Mouse (Mus musculus) thymus, postnatal 25 days (tissue): ENCODE results near the gene Tmem199.
"Not testable (repeated sequence)": the region's sequence is repeated elsewhere in the genome, so short reads cannot be mapped to it uniquely, and the experiment has no call there.

Experiments
- DNase-seq: peaks from one replicate; pipeline ENCODE4 v3.0.0; 2022

Gene Tmem199

GRCm38 (mm10) chr11:78512025-78512957 is at the start of gene Tmem199, which contains the start of gene Poldip2:
Gene Tmem199, minus strand, starts transcription at chr11:78512172.
Gene Poldip2, plus strand, starts transcription at chr11:78512193.
- DNase-seq, result peak; percentile 90

GRCm38 (mm10) chr11:78560447-78560846 is 48.5 kb upstream of the Tmem199 start:
- DNase-seq, result peak; percentile 73

GRCm38 (mm10) chr11:78557241-78557640 is 45.3 kb upstream of the Tmem199 start:
- DNase-seq, result no peak

GRCm38 (mm10) chr11:78556070-78556469 is 44.1 kb upstream of the Tmem199 start:
- DNase-seq, result no peak

GRCm38 (mm10) chr11:78555623-78556022 is 43.7 kb upstream of the Tmem199 start:
- no peak for DNase-seq

GRCm38 (mm10) chr11:78551059-78551398 is 39.1 kb upstream of the Tmem199 start:
- no peak for DNase-seq

GRCm38 (mm10) chr11:78550168-78551058 is 38.4 kb upstream of the Tmem199 start, which contains the start of gene Tmem97:
Gene Tmem97, minus strand, starts transcription at chr11:78550777.
- DNase-seq, result peak; percentile 93

GRCm38 (mm10) chr11:78549491-78549987 is 37.6 kb upstream of the Tmem199 start:
- no peak for DNase-seq

- no peak for DNase-seq
These were observed 35.9 kb upstream of the Tmem199 start for GRCm38 (mm10) chr11:78547718-78548460.

GRCm38 (mm10) chr11:78545181-78545580 is 33.2 kb upstream of the Tmem199 start:
- DNase-seq, result no peak

- DNase-seq, result no peak
These were observed 32.6 kb upstream of the Tmem199 start for GRCm38 (mm10) chr11:78544449-78545111.

GRCm38 (mm10) chr11:78540358-78540757 is 28.4 kb upstream of the Tmem199 start:
- no peak for DNase-seq

GRCm38 (mm10) chr11:78536690-78537084 is 24.7 kb upstream of the Tmem199 start:
- no peak for DNase-seq

- peak; percentile 97 for DNase-seq
These were observed 24.2 kb upstream of the Tmem199 start, which contains the start of the genes Tnfaip1 and Ift20 for GRCm38 (mm10) chr11:78536080-78536689. Gene Tnfaip1, minus strand, starts transcription at chr11:78536332. Gene Ift20, plus strand, starts transcription at chr11:78536361.

GRCm38 (mm10) chr11:78535376-78536079 is 23.6 kb upstream of the Tmem199 start:
- DNase-seq, result no peak

GRCm38 (mm10) chr11:78534516-78534915 is 22.5 kb upstream of the Tmem199 start:
- DNase-seq, result no peak

GRCm38 (mm10) chr11:78531515-78531914 is 19.5 kb upstream of the Tmem199 start:
- not testable (repeated sequence) for DNase-seq

GRCm38 (mm10) chr11:78531046-78531445 is 19.1 kb upstream of the Tmem199 start:
- no peak for DNase-seq

GRCm38 (mm10) chr11:78530001-78530400 is 18.0 kb upstream of the Tmem199 start:
- no peak for DNase-seq

- no peak for DNase-seq
These were observed 16.7 kb upstream of the Tmem199 start for GRCm38 (mm10) chr11:78528714-78529113.

GRCm38 (mm10) chr11:78524838-78525237 is 12.9 kb upstream of the Tmem199 start:
- no peak for DNase-seq
